Mouse (Mus musculus) testis, adult 2 months (tissue): ENCODE measurements around the gene Rasgef1b. TPM values are rescaled to one million over a fixed set of nuclear protein-coding genes. Genes with fewer than 3 reads are reported as not detected.
A peak's percentile ranks its signal among the peaks of the same experiment; 100 is the strongest.

Experiments
- H3K27ac ChIP-seq: fragments of 200-500 bp; 2 replicates; pipeline ENCODE4 v1.5.1; 2012; ENCODE audit warnings: low read depth, low read length; ENCODE audit not compliant: control insufficient read depth, insufficient read depth
- H3K27me3 ChIP-seq: fragments of 200-500 bp; 2 replicates; pipeline ENCODE4 v1.6.1; 2012; ENCODE audit warnings: mild to moderate bottlenecking, low read length, moderate library complexity; ENCODE audit not compliant: control insufficient read depth, insufficient read depth
- H3K36me3 ChIP-seq: fragments of 200-500 bp; 2 replicates; pipeline ENCODE4 v1.6.1; 2012; ENCODE audit warnings: mild to moderate bottlenecking, low read length; ENCODE audit not compliant: control insufficient read depth, insufficient read depth
- H3K4me1 ChIP-seq: fragments of 200-500 bp; 2 replicates; pipeline ENCODE4 v1.6.1; 2012; ENCODE audit warnings: low read length; ENCODE audit not compliant: control insufficient read depth, insufficient read depth
- H3K4me3 ChIP-seq: fragments of 200-500 bp; 2 replicates; pipeline ENCODE4 v1.5.1; 2012; ENCODE audit warnings: low read depth, mild to moderate bottlenecking, low read length, moderate library complexity, mixed read lengths; ENCODE audit not compliant: control insufficient read depth
- CTCF ChIP-seq: fragments of 200-500 bp; IDR thresholded peaks from 2 replicates; pipeline ENCODE4 v1.5.1; 2012; ENCODE audit warnings: low read depth, mild to moderate bottlenecking, inconsistent platforms, low read length, moderate library complexity; ENCODE audit not compliant: control insufficient read depth, insufficient read depth, insufficient replicate concordance
- POLR2A ChIP-seq: fragments of 200-500 bp; IDR thresholded peaks from 2 replicates; pipeline ENCODE4 v1.6.1; 2012; ENCODE audit warnings: low read depth, mild to moderate bottlenecking, inconsistent platforms, low read length, moderate library complexity; ENCODE audit not compliant: control insufficient read depth
- polyA plus RNA-seq: library from polyadenylated mRNA; depleted of rRNA; stranded (reverse); fragments of >200 nt; gene quantifications from 2 replicates; pipeline ENCODE4 v1.2.3, GENCODE M21; 2012; rRNA removed

Rasgef1b gene
- polyA plus RNA-seq, result 3.0 and 3.2 TPM in 2 replicates

GRCm38 (mm10) chr5:99728649-99729212 lies at the start of gene Rasgef1b:
Rasgef1b (minus strand) TSS chr5:99729065.
- H3K27ac ChIP-seq, result no peak within 1 kb of the TSS
- no peaks in the 10 kb centered on the region for H3K27me3 ChIP-seq
- no peaks in the 10 kb centered on the region for H3K36me3 ChIP-seq
- peaks cover 8% of the 10 kb centered on the region for H3K4me1 ChIP-seq
- peak within 1 kb of the TSS; percentile 57 for H3K4me3 ChIP-seq
- no peak for TF ChIP-seq POLR2A
- no peak for TF ChIP-seq CTCF

- TF ChIP-seq POLR2A, result no peak
- no peak for TF ChIP-seq CTCF
- no peaks in the 10 kb centered on the region for H3K36me3 ChIP-seq
- no peak overlapping the region for H3K27ac ChIP-seq
- no peaks in the 10 kb centered on the region for H3K27me3 ChIP-seq
- H3K4me1 ChIP-seq, result peaks cover 7% of the 10 kb centered on the region
- H3K4me3 ChIP-seq, result peak overlapping the region; percentile 49; the same call in 1 of the 2 replicates
These were observed 46.5 kb upstream of the Rasgef1b start for GRCm38 (mm10) chr5:99775342-99775741.

GRCm38 (mm10) chr5:99773265-99773664 lies 44.4 kb upstream of the Rasgef1b start:
- no peak overlapping the region for H3K27ac ChIP-seq
- no peaks in the 10 kb centered on the region for H3K27me3 ChIP-seq
- no peak overlapping the region for H3K4me3 ChIP-seq
- no peak for TF ChIP-seq CTCF
- peaks cover 7% of the 10 kb centered on the region for H3K4me1 ChIP-seq
- H3K36me3 ChIP-seq, result no peaks in the 10 kb centered on the region

- Histone ChIP-seq H3K36me3 (no peaks in the 10 kb centered on the region), H3K27me3 (no peaks in the 10 kb centered on the region), H3K4me3 (no peak overlapping the region), H3K27ac (no peak overlapping the region), H3K4me1 (no peaks in the 10 kb centered on the region)
- TF ChIP-seq CTCF (no peak), POLR2A (no peak)
These were observed 35.4 kb upstream of the Rasgef1b start for GRCm38 (mm10) chr5:99764246-99764645.

GRCm38 (mm10) chr5:99758859-99759258 lies 30.0 kb upstream of the Rasgef1b start:
- no peaks in the 10 kb centered on the region for H3K27me3 ChIP-seq
- no peaks in the 10 kb centered on the region for H3K36me3 ChIP-seq
- no peaks in the 10 kb centered on the region; the same call in 1 of the 2 replicates for H3K4me1 ChIP-seq
- H3K4me3 ChIP-seq, result no peak overlapping the region
- TF ChIP-seq POLR2A (no peak), CTCF (no peak)
- H3K27ac ChIP-seq, result no peak overlapping the region

- Histone ChIP-seq H3K36me3 (no peaks in the 10 kb centered on the region), H3K27ac (no peak overlapping the region), H3K4me1 (peaks cover 3% of the 10 kb centered on the region; the same call in 1 of the 2 replicates), H3K4me3 (no peak overlapping the region), H3K27me3 (no peaks in the 10 kb centered on the region)
- no peak for TF ChIP-seq POLR2A
- TF ChIP-seq CTCF, result no peak
These were observed 25.0 kb upstream of the Rasgef1b start for GRCm38 (mm10) chr5:99753843-99754242.

- Histone ChIP-seq H3K36me3 (no peaks in the 10 kb centered on the region), H3K4me1 (peaks cover 3% of the 10 kb centered on the region; the same call in 1 of the 2 replicates), H3K27me3 (no peaks in the 10 kb centered on the region), H3K4me3 (no peak overlapping the region), H3K27ac (no peak overlapping the region)
- TF ChIP-seq POLR2A (no peak), CTCF (no peak)
These were observed 24.5 kb upstream of the Rasgef1b start for GRCm38 (mm10) chr5:99753368-99753767.
